Mouse (Mus musculus) ES-E14 (cell line): ENCODE results near the gene Chdh.

Experiments
- HCFC1 ChIP-seq: IDR thresholded peaks from 2 replicates; pipeline ENCODE4 v1.6.1; 2012; ENCODE audit warnings: low read length, inconsistent platforms, borderline replicate concordance; ENCODE audit not compliant: insufficient read depth
- ZC3H11A ChIP-seq: IDR thresholded peaks from 2 replicates; pipeline ENCODE4 v1.6.1; 2012; ENCODE audit warnings: low read depth, mild to moderate bottlenecking, inconsistent platforms, low read length, borderline replicate concordance

DNA sequence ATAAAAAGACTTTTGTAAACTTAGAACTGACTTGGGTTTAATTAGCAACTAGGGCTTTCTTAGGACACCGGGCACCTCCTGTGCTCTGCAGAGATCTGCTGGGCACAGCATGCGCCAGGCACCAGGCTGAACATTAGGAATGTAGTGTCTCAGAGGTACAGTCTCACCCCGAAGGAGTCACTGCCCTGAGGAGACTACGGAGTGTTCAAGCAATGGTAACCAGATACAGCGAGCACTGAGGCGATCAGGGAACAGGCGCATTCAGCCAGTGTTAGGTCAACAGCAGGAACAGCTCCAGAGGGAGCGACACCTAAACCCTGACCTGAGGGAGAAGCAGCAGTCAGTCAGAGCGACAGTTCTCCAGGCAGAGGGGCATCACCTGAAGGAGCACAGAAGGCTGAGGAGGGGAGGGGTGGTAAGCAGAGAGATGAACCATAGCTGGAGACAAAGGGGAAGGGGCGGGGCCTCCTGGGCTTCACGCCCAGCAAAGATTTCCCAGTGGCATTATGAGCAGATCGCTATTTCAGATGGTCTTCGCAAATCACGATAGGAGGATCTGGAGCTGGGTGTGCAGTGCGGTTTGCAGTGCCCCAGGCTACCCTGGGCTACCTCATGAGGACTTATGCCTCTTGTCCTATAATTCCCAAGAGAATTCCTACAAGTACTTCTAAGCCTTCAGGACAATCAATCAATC, 69.4 kb downstream of the Chdh start:
- no peak for TF ChIP-seq ZC3H11A
- TF ChIP-seq HCFC1 = no peak
